Mouse (Mus musculus) midbrain, embryonic 10.5 days (tissue): Measurements from ENCODE around the gene Pate4. TPM values are rescaled to one million over a fixed set of nuclear protein-coding genes. Genes with fewer than 3 reads are reported as not detected.
A peak's percentile ranks its signal among the peaks of the same experiment; 100 is the strongest.
"Not testable (repeated sequence)": the region's sequence is repeated elsewhere in the genome, so short reads cannot be mapped to it uniquely, and the experiment has no call there.

Experiments
- DNase-seq: peaks from one replicate; pipeline ENCODE4 v3.0.0-alpha.2; 2017; ENCODE audit warnings: low spot score
- H3K27ac ChIP-seq: fragments of 300-500 bp; sonication (generic); replicated peaks from 2 replicates; pipeline ENCODE4 v1.5.1; 2016; ENCODE audit warnings: mild to moderate bottlenecking
- H3K27me3 ChIP-seq: fragments of 300-500 bp; sonication (generic); 2 replicates; pipeline ENCODE4 v1.6.1; 2016; ENCODE audit warnings: low read depth, mild to moderate bottlenecking; ENCODE audit not compliant: poor library complexity, severe bottlenecking
- H3K36me3 ChIP-seq: fragments of 300-500 bp; sonication (generic); 2 replicates; pipeline ENCODE4 v1.6.1; 2016; ENCODE audit warnings: mild to moderate bottlenecking, moderate library complexity
- H3K4me1 ChIP-seq: fragments of 300-500 bp; sonication (generic); 2 replicates; pipeline ENCODE4 v1.6.1; 2016
- H3K4me3 ChIP-seq: fragments of 300-500 bp; sonication (generic); 2 replicates; pipeline ENCODE4 v1.5.1; 2016; ENCODE audit warnings: mild to moderate bottlenecking, moderate library complexity
- H3K9me3 ChIP-seq: fragments of 300-500 bp; sonication (generic); replicated peaks from 2 replicates; pipeline ENCODE4 v1.6.1; 2016; ENCODE audit warnings: mild to moderate bottlenecking
- WGBS: fragments of 180-500 bp; shearing (Covaris S2); methylation state at CpG from one replicate; pipeline ENCODE4 v1.1.7; 2016; 5-methylcytosine and 5-hydroxymethylcytosine counted together
- polyA plus RNA-seq: library from polyadenylated mRNA; unstranded; fragments of >200 nt; fragmentation: Nextera tagmentation; extraction: Ambion mirVana; gene quantifications from 2 replicates; pipeline ENCODE4 v1.2.1, GENCODE M21; 2016

The Pate4 gene
- polyA plus RNA-seq = not detected in 2 replicates

GRCm38 (mm10) chr9:35611841-35612240, at the start of gene Pate4:
Gene Pate4 (minus strand): TSS chr9:35611941.
- DNase-seq = no peak
- 89% methylated on average over 1 of the region's 1 CpGs for WGBS

DNA sequence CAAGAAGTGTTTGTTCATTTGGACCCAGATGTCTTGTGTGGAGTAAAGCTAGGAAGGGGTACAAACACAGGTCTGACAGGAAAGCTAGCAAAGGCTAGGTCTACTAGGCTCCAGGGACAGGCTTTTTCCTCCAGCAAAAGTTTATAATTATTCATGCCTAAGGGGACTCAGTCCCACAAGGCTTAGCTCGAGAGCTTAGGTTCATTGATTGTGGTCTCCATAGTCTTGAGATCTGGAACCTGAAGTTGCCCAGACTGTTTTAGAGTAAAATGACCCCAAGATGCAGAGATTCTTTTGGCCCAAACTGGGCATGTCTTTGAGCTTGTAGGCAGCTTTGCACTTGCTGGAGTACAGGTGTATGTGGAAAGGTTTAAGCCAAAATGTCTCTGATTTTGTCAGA, 36.4 kb upstream of the Pate4 start, which contains the start of gene Pate3:
Pate3 (minus strand) TSS at position 101 of the 400 bp plus-strand sequence.
- no peaks in the 10 kb centered on the region for H3K4me1 ChIP-seq
- peaks cover 17% of the 10 kb centered on the region for H3K9me3 ChIP-seq
- no peak for DNase-seq
- 70% methylated on average over 1 of the region's 1 CpGs for WGBS
- H3K27ac ChIP-seq = no peak within 1 kb of the TSS
- no peak within 1 kb of the TSS for H3K4me3 ChIP-seq
- H3K36me3 ChIP-seq = no peaks in the 10 kb centered on the region
- H3K27me3 ChIP-seq = no peaks in the 10 kb centered on the region

More at GRCm38 (mm10) chr9:35611841-35612240, at the start of gene Pate4:
- Histone ChIP-seq H3K4me3 (no peak within 1 kb of the TSS), H3K27me3 (no peaks in the 10 kb centered on the region), H3K4me1 (no peaks in the 10 kb centered on the region), H3K36me3 (no peaks in the 10 kb centered on the region), H3K9me3 (no peaks in the 10 kb centered on the region), H3K27ac (no peak within 1 kb of the TSS)

DNA sequence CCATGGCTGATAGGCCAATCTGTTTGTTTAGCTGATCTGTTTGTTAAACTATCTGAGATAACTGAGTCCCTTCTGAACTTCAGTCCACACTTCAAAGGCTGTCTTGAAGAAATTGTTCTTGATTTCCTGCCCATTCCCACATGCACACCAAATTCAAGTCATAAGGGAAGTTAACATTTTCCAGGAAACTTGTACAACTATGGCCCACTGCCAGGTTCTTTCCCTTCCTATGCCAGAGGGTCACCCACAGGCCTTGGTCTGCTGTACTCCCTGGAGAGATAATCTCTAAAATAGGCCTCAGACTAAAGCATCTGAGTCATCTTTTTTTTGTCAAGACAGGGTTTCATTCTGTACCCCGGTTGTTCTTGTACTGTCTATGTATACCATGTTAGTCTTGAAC, 21.2 kb upstream of the Pate4 start:
- H3K4me1 ChIP-seq = no peaks in the 10 kb centered on the region
- H3K36me3 ChIP-seq = no peaks in the 10 kb centered on the region
- H3K27ac ChIP-seq = no peak overlapping the region
- DNase-seq = no peak
- H3K9me3 ChIP-seq = 0 out of 2 replicates have a peak, but pooled peaks cover 4% of the 10 kb centered on the region
- no peaks in the 10 kb centered on the region for H3K27me3 ChIP-seq
- 86% methylated on average over 1 of the region's 1 CpGs for WGBS
- H3K4me3 ChIP-seq = no peak overlapping the region

- not testable (repeated sequence) for H3K4me1 ChIP-seq, H3K36me3 ChIP-seq, H3K4me3 ChIP-seq, H3K27ac ChIP-seq, DNase-seq, H3K9me3 ChIP-seq, H3K27me3 ChIP-seq
- 76% methylated on average over 2 of the region's 2 CpGs for WGBS
Measured at GRCm38 (mm10) chr9:35616784-35617183, 5.0 kb upstream of the Pate4 start.

DNA sequence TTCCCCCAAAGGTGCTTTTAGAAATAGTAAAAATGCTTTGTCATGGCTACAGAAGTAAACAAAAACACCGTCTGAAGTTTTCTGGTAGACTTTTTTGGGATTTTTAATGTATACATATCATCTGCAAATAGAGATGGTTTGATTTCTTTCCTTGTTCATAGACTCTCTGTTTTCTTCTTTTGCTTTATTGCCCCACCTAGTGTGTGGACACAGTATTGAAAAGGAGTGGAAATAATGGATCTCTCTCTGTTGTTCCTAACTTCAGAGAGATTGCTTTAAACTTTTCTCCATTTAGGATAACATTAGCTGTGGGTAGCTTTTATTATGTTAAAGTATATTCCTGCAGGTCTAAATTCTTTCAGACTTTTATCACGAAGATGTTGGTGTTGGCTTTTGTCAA, 2.3 kb upstream of the Pate4 start:
- Histone ChIP-seq H3K9me3 (no peaks in the 10 kb centered on the region), H3K27ac (no peak overlapping the region), H3K36me3 (no peaks in the 10 kb centered on the region), H3K4me1 (no peaks in the 10 kb centered on the region), H3K27me3 (no peaks in the 10 kb centered on the region), H3K4me3 (no peak overlapping the region)
- 31% methylated on average over 2 of the region's 2 CpGs for WGBS
- DNase-seq = no peak

DNA sequence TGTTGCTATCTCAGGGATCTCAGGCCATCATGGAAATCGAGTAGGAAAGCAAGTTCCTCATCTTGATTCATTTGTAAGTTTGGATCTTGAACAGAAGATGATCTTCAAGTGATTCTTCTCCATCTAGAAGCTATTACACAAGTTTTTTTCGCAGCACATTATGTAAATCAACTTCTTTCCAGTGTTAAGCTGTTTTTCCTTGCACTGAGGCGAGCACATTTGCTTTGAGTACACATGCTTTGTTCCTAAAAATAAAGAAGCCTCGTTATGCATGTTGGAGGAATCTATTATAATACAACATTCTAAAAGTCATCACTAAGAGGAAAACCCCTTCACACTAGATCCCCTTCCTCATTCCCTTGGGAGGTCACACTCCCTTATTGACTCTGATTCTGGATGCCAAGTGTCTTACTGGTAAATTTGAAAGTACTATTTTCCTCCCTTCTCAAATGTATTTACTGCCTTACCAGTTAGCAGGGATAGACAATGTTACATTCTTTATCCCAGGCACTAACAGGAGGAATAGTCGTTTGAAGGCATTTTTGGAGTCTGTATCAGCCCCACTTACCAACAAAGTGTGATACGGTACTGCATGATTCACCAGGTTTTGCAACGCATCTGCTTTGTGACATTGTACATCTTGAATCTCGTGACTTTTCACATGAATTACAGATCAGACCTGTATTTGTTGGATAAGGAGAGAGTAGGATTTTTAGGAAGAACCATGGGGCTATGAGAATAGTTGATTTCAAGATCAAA, 3.9 kb downstream of the Pate4 start:
- H3K9me3 ChIP-seq = 0 out of 2 replicates have a peak, but pooled peaks cover 7% of the 10 kb centered on the region
- no peak for DNase-seq

GRCm38 (mm10) chr9:35592903-35593302, 18.8 kb downstream of the Pate4 start:
- 24% methylated on average over 2 of the region's 2 CpGs for WGBS
- no peaks in the 10 kb centered on the region for H3K27me3 ChIP-seq
- no peak for DNase-seq

More for the DNA sequence above, 3.9 kb downstream of the Pate4 start:
- 72% methylated on average over 8 of the region's 8 CpGs for WGBS
- Histone ChIP-seq H3K27me3 (no peaks in the 10 kb centered on the region), H3K27ac (no peak overlapping the region), H3K36me3 (no peaks in the 10 kb centered on the region), H3K4me3 (no peak overlapping the region), H3K4me1 (no peaks in the 10 kb centered on the region)

DNA sequence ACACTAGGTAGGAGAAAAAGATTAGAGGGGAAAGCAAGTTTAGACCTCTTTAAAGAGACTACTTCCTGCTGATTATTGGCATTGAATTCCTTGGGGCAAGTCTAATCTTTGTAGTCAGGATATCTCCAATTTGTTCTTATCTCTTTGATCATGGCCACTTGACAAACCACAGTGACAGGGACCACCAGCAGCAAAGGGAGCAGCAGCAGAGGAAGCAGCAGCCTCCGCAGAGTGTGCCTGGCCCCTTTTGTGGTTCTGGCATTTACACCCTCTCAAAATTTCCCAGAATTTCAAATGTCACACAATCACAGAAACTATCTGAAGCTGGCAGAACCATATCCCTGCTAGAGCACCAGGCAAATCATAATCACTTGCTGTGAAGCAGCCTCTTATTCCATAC, 24.1 kb downstream of the Pate4 start:
- Histone ChIP-seq H3K36me3 (no peaks in the 10 kb centered on the region), H3K27ac (no peak overlapping the region), H3K27me3 (no peaks in the 10 kb centered on the region), H3K9me3 (no peaks in the 10 kb centered on the region), H3K4me3 (no peak overlapping the region), H3K4me1 (no peaks in the 10 kb centered on the region)
- WGBS = 53% methylated on average over 1 of the region's 1 CpGs
- DNase-seq = no peak

More at GRCm38 (mm10) chr9:35592903-35593302, 18.8 kb downstream of the Pate4 start:
- H3K9me3 ChIP-seq = peaks cover 8% of the 10 kb centered on the region; the same call in 1 of the 2 replicates
- no peak overlapping the region for H3K4me3 ChIP-seq
- H3K36me3 ChIP-seq = no peaks in the 10 kb centered on the region
- no peaks in the 10 kb centered on the region for H3K4me1 ChIP-seq
- no peak overlapping the region for H3K27ac ChIP-seq

DNA sequence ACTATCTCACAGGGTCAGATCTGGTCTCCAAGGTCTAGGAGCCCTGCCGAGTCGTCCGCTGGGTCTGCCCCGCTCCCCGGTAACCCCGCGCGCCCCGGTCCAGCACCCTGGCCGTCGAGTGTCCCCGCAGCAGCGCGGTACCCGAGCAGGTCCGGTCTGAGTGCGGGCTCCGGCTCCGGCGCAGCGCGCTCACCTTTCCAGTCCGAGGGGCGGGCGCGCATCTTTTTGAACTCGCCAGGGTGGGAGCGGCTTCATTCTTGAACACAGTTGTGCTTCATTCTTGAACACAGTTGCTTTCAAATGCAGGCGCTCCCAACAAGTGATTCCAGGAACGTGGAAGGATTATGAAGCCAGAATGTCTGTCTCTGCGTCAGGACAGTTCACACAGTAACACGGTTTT, 37.3 kb downstream of the Pate4 start:
- no peaks in the 10 kb centered on the region for H3K9me3 ChIP-seq
- DNase-seq = peak; percentile 25
- peaks cover 14% of the 10 kb centered on the region for H3K4me1 ChIP-seq
- no peaks in the 10 kb centered on the region for H3K36me3 ChIP-seq
- H3K27me3 ChIP-seq = peaks cover 40% of the 10 kb centered on the region
- peak overlapping the region; percentile 51 for H3K4me3 ChIP-seq
- 6% methylated on average over 32 of the region's 32 CpGs for WGBS
- H3K27ac ChIP-seq = no peak overlapping the region

GRCm38 (mm10) chr9:35570663-35571062, 41.1 kb downstream of the Pate4 start:
- H3K4me1 ChIP-seq = peaks cover 29% of the 10 kb centered on the region
- peaks cover 28% of the 10 kb centered on the region for H3K36me3 ChIP-seq
- H3K27ac ChIP-seq = peak overlapping the region; percentile 96
- H3K27me3 ChIP-seq = peaks cover 30% of the 10 kb centered on the region
- H3K9me3 ChIP-seq = no peaks in the 10 kb centered on the region
- 14% methylated on average over 5 of the region's 5 CpGs for WGBS
- no peak for DNase-seq
- H3K4me3 ChIP-seq = peak overlapping the region; percentile 82

DNA sequence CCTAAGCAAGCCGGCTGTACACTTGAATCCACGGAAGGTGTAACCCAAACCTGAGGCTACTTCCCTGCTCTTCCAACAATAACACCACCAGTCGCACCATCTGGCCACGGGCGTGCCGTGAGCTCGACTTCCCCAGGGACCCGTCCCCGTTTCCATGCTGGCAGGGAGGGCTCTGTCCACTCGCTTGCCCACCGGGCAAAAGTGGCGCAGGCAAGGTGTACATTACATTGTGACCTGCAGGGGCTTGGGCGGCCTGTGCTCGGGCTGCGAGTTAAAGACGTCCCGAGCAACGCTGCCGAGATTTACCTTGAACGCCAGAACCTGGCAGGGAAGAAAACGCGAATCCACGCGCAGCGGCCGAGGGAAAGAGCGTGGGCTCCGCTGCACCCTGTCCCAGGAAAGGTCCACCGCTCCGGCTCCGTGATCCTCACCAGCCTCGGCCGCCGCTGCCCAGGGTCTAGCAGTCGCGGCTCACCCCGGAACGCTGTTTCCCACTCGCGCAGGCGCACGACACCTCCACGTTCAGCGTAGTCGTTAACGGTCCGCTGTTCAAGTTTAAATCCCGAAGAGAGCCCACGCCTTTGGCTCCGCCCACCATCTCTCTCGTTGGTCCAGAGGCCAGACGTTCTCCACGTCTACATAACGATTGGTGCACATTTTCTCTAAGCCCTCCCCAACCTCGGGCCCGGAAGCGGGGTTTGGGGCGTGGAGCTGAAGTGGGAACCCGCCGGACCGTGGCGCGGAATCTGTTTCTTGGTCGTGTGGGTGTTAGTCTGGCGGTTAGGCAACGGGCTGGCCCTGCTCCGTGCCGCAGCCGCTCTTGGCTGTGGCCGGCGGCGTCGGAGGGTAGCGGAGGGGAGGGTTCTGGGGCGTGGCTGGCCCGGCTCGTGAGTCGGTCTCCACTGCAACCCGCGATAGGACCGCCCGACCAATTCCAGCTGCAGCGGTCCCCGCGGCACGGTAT, 41.9 kb downstream of the Pate4 start, which contains the start of the genes Pate2 and Hyls1:
Pate2 (plus strand) TSS at position 714 of the 964 bp plus-strand sequence.
Hyls1 (minus strand) TSS at position 828 of the 964 bp plus-strand sequence.
- WGBS = under 1% methylated on average over 86 of the region's 86 CpGs
- no peaks in the 10 kb centered on the region for H3K9me3 ChIP-seq
- H3K36me3 ChIP-seq = peaks cover 36% of the 10 kb centered on the region
- peak within 1 kb of the TSS; percentile 82 for H3K4me3 ChIP-seq
- DNase-seq = peak; percentile 92
- H3K4me1 ChIP-seq = peaks cover 29% of the 10 kb centered on the region
- peaks cover 22% of the 10 kb centered on the region for H3K27me3 ChIP-seq
- peak within 1 kb of the TSS; percentile 96 for H3K27ac ChIP-seq

- peaks cover 4% of the 10 kb centered on the region; the same call in 1 of the 2 replicates for H3K27me3 ChIP-seq
- H3K9me3 ChIP-seq = no peaks in the 10 kb centered on the region
- no peak overlapping the region for H3K4me3 ChIP-seq
- peaks cover 55% of the 10 kb centered on the region for H3K36me3 ChIP-seq
- WGBS = 86% methylated on average over 3 of the region's 3 CpGs
- DNase-seq = no peak
- H3K27ac ChIP-seq = no peak overlapping the region
- peaks cover 22% of the 10 kb centered on the region for H3K4me1 ChIP-seq
Measured at GRCm38 (mm10) chr9:35567995-35568394, 43.7 kb downstream of the Pate4 start.
